Mouse (Mus musculus) testis, adult 2 months (tissue): ENCODE data around the gene Aff1. TPM values are rescaled to one million over a fixed set of nuclear protein-coding genes. Genes with fewer than 3 reads are reported as not detected.

Experiments used
- H3K27ac ChIP-seq: fragments of 200-500 bp; 2 replicates; pipeline ENCODE4 v1.5.1; 2012; ENCODE audit warnings: low read depth, low read length; ENCODE audit not compliant: control insufficient read depth, insufficient read depth
- H3K27me3 ChIP-seq: fragments of 200-500 bp; 2 replicates; pipeline ENCODE4 v1.6.1; 2012; ENCODE audit warnings: mild to moderate bottlenecking, low read length, moderate library complexity; ENCODE audit not compliant: control insufficient read depth, insufficient read depth
- H3K36me3 ChIP-seq: fragments of 200-500 bp; 2 replicates; pipeline ENCODE4 v1.6.1; 2012; ENCODE audit warnings: mild to moderate bottlenecking, low read length; ENCODE audit not compliant: control insufficient read depth, insufficient read depth
- H3K4me1 ChIP-seq: fragments of 200-500 bp; 2 replicates; pipeline ENCODE4 v1.6.1; 2012; ENCODE audit warnings: low read length; ENCODE audit not compliant: control insufficient read depth, insufficient read depth
- H3K4me3 ChIP-seq: fragments of 200-500 bp; 2 replicates; pipeline ENCODE4 v1.5.1; 2012; ENCODE audit warnings: low read depth, mild to moderate bottlenecking, low read length, moderate library complexity, mixed read lengths; ENCODE audit not compliant: control insufficient read depth
- CTCF ChIP-seq: fragments of 200-500 bp; IDR thresholded peaks from 2 replicates; pipeline ENCODE4 v1.5.1; 2012; ENCODE audit warnings: low read depth, mild to moderate bottlenecking, inconsistent platforms, low read length, moderate library complexity; ENCODE audit not compliant: control insufficient read depth, insufficient read depth, insufficient replicate concordance
- POLR2A ChIP-seq: fragments of 200-500 bp; IDR thresholded peaks from 2 replicates; pipeline ENCODE4 v1.6.1; 2012; ENCODE audit warnings: low read depth, mild to moderate bottlenecking, inconsistent platforms, low read length, moderate library complexity; ENCODE audit not compliant: control insufficient read depth
- polyA plus RNA-seq: library from polyadenylated mRNA; depleted of rRNA; stranded (reverse); fragments of >200 nt; gene quantifications from 2 replicates; pipeline ENCODE4 v1.2.3, GENCODE M21; 2012

The Aff1 gene
- polyA plus RNA-seq, 1 experiment = 1.3 TPM

- H3K27me3 ChIP-seq = no peaks in the 10 kb centered on the region
- peaks cover 3% of the 10 kb centered on the region; the same call in 1 of the 2 replicates for H3K4me1 ChIP-seq
- TF ChIP-seq CTCF = no peak
- no peak for TF ChIP-seq POLR2A
- no peak overlapping the region for H3K27ac ChIP-seq
- H3K36me3 ChIP-seq = no peaks in the 10 kb centered on the region
- H3K4me3 ChIP-seq = no peak overlapping the region
These were observed 57.5 kb downstream of the Aff1 start for GRCm38 (mm10) chr5:103749465-103750285.

GRCm38 (mm10) chr5:103752665-103753510 is 60.7 kb downstream of the Aff1 start:
- H3K4me1 ChIP-seq = peaks cover 6% of the 10 kb centered on the region
- H3K36me3 ChIP-seq = no peaks in the 10 kb centered on the region
- H3K4me3 ChIP-seq = peak overlapping the region; percentile 69
- peak overlapping the region; percentile 67; the same call in 1 of the 2 replicates for H3K27ac ChIP-seq
- no peaks in the 10 kb centered on the region for H3K27me3 ChIP-seq
- TF ChIP-seq POLR2A (no peak), CTCF (no peak)

- H3K4me3 ChIP-seq = peak overlapping the region; percentile 91
- H3K4me1 ChIP-seq = peaks cover 6% of the 10 kb centered on the region
- no peaks in the 10 kb centered on the region for H3K36me3 ChIP-seq
- no peaks in the 10 kb centered on the region for H3K27me3 ChIP-seq
- H3K27ac ChIP-seq = peak overlapping the region; percentile 80
- peak; percentile 36 for TF ChIP-seq POLR2A
- TF ChIP-seq CTCF = no peak
These were observed 61.5 kb downstream of the Aff1 start for GRCm38 (mm10) chr5:103753511-103754329.

GRCm38 (mm10) chr5:103754330-103755134 is 62.4 kb downstream of the Aff1 start:
- Histone ChIP-seq H3K27me3 (no peaks in the 10 kb centered on the region), H3K4me3 (peak overlapping the region; percentile 91), H3K27ac (peak overlapping the region; percentile 80), H3K4me1 (peaks cover 6% of the 10 kb centered on the region), H3K36me3 (no peaks in the 10 kb centered on the region)
- TF ChIP-seq POLR2A = no peak
- no peak for TF ChIP-seq CTCF

GRCm38 (mm10) chr5:103755135-103755487 is 62.9 kb downstream of the Aff1 start:
- H3K27me3 ChIP-seq = no peaks in the 10 kb centered on the region
- H3K4me1 ChIP-seq = peaks cover 8% of the 10 kb centered on the region
- no peak overlapping the region for H3K27ac ChIP-seq
- TF ChIP-seq CTCF (no peak), POLR2A (no peak)
- H3K4me3 ChIP-seq = no peak overlapping the region
- H3K36me3 ChIP-seq = no peaks in the 10 kb centered on the region

GRCm38 (mm10) chr5:103756231-103756714 is 64.1 kb downstream of the Aff1 start:
- TF ChIP-seq CTCF = no peak
- no peak for TF ChIP-seq POLR2A
- Histone ChIP-seq H3K27me3 (no peaks in the 10 kb centered on the region), H3K4me1 (peaks cover 17% of the 10 kb centered on the region), H3K4me3 (no peak overlapping the region), H3K27ac (no peak overlapping the region), H3K36me3 (no peaks in the 10 kb centered on the region)
